Mouse (Mus musculus) intestine, embryonic 14.5 days (tissue): ENCODE data around the gene 4933402N03Rik. TPM values are rescaled to one million over a fixed set of nuclear protein-coding genes. Genes with fewer than 3 reads are reported as not detected.

Source experiments
- polyA plus RNA-seq: library from polyadenylated mRNA; unstranded; fragments of >200 nt; fragmentation: Nextera tagmentation; extraction: Ambion mirVana; gene quantifications from 2 replicates; pipeline ENCODE4 v1.2.1, GENCODE M21; 2014

The 4933402N03Rik gene
- polyA plus RNA-seq, 1 experiment from 2014 or later, result not detected

Other genes starting within 250 kb of the 4933402N03Rik start
- gene Htra1, start 210.2 kb downstream of the 4933402N03Rik start, polyA plus RNA-seq, result 15.8 and 16.7 TPM in 2 replicates
- 33.3 and 78.2 TPM in 2 replicates for gene Dmbt1, start 114.3 kb downstream of the 4933402N03Rik start, polyA plus RNA-seq
- not detected in 2 replicates for gene 5430419D17Rik, start 28.1 kb upstream of the 4933402N03Rik start, polyA plus RNA-seq
- not detected in 2 replicates for gene Cuzd1, start 176.0 kb upstream of the 4933402N03Rik start, polyA plus RNA-seq
- gene Fam24b, start 183.2 kb upstream of the 4933402N03Rik start, polyA plus RNA-seq, result 0.42 TPM in 1 of 2 replicates, not detected in the other
- not detected in 2 replicates for gene Fam24a, start 187.6 kb upstream of the 4933402N03Rik start, polyA plus RNA-seq
- 23.8 and 25.0 TPM in 2 replicates for gene 2310057M21Rik, start 216.4 kb upstream of the 4933402N03Rik start, polyA plus RNA-seq
- gene Pstk, start 224.8 kb upstream of the 4933402N03Rik start, polyA plus RNA-seq, result 73.9 and 75.9 TPM in 2 replicates